Mouse (Mus musculus) cerebellum, postnatal 36 days (tissue): ENCODE data around the gene Mkrn2os.
A peak's percentile ranks its signal among the peaks of the same experiment; 100 is the strongest.
"Not testable (repeated sequence)": the region's sequence is repeated elsewhere in the genome, so short reads cannot be mapped to it uniquely, and the experiment has no call there.

Experiments
- DNase-seq, 2 experiments: peaks; one replicate each; pipeline ENCODE4 v3.0.0; 2021 to 2022; ENCODE audit warnings: mixed read lengths in 2 of 2

Mkrn2os gene

GRCm38 (mm10) chr6:115592458-115592857 lies at the start of gene Mkrn2os:
Gene Mkrn2os (minus strand): TSS chr6:115592576.
- no peak for DNase-seq

- DNase-seq = not testable (repeated sequence)
These were observed 45.8 kb upstream of the Mkrn2os start for GRCm38 (mm10) chr6:115638188-115638587.

- DNase-seq = no peak
These were observed 41.6 kb upstream of the Mkrn2os start for GRCm38 (mm10) chr6:115634015-115634414.

GRCm38 (mm10) chr6:115631056-115631795 lies 38.9 kb upstream of the Mkrn2os start:
- no peak for DNase-seq

GRCm38 (mm10) chr6:115626121-115626520 lies 33.7 kb upstream of the Mkrn2os start:
- no peak for DNase-seq

- DNase-seq = no peak
These were observed 28.6 kb upstream of the Mkrn2os start for GRCm38 (mm10) chr6:115620942-115621341.

DNA sequence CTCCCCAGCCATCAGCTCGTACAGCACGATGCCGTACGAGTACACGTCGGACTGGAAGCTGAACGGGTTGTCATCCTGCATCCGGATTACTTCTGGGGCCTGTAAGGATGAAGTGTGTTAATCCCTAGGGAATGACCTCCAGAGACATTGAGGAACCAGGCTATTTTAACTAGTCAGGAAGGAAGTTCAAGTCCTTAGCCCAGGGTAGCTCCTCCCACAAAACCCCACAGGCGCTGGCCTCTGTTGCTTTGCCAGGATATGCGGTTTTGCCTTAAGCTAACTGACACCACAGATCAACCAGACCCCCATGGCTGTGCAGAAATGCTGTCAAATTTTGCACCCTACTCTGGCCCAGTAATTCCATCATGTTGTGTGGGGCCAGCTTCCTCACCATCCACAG lies 27.4 kb upstream of the Mkrn2os start:
- no peak for DNase-seq

DNA sequence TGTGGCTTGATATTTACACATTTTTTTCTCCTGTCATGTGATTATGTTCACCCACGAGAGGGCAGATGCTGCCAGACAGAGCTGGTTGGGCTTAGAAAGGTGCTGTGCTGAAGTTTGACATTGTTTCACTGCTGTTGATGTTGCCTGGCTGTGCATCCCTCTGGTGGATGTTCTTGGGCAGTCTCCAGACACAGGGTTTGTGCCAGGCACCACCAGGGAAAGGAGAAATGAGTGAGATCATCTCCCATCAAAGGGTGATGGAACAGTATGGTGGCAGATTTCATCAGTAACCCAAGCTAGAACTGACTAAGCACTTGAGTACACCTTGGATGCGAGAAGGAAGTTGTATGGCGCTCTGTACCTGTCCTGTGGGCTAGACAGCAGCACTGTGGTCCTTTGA lies 23.6 kb upstream of the Mkrn2os start:
- DNase-seq = no peak

DNA sequence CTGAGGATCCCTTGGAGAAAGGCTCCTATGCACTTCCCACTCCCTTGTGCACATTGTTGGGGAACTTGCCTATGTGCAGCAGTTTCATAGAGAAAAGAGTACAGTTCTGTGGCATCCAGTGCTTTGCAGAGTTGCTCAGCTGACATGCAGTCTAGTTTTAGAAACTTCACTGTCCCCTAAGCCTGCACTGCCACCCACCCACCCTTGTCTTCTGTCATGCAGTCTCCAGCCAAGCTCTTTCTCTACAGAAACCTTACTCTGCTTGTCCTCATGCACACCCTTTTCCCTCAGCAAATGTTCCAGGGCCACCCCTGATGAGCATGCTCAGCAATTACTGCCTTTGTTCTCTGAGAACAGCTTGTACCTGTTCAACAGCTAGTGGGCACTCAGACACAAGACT lies 21.4 kb upstream of the Mkrn2os start:
- DNase-seq = no peak

- no peak for DNase-seq
These were observed 17.9 kb upstream of the Mkrn2os start for GRCm38 (mm10) chr6:115610301-115610700.

DNA sequence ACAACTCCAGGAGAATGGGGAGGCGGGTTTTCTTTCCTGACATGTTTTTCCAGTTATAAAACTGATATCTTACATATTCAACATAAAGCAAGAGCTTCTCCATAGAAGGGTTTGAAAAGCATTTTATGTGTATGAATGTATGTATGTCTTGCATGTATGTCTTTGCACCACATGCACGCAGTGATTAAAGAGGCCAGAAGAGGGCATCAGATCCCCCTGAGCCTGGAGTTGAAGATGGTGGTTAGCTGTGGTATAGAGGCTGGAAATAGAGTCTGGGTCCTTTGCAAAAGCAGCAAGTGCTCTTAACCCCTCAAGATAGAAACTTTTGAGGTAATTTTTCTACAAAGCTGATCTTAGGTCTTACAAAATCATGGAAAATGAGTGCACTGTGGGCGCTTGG lies 16.7 kb upstream of the Mkrn2os start:
- peak in 1 of 2 experiments; percentile 24 for DNase-seq

DNA sequence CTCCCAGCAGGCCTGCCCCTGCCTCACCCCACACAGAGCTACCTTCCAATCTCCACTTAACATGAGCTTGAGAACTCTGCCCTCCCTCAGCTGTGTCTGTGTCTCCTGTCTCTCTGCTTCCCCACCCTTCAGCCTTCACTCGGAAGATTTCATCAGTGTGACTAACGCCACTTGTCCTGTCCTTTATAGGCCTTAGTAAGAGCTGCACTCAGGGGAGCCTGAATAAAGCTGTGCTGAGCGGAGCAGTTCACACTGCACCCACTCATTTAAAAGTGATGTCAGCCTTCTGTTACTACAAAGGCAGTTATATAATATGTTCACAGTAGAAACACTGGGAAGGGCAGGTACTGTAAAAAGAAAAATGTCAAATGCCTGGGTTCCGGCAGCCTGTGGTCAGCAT lies 15.1 kb upstream of the Mkrn2os start:
- DNase-seq = peak in 1 of 2 experiments; percentile 20

DNA sequence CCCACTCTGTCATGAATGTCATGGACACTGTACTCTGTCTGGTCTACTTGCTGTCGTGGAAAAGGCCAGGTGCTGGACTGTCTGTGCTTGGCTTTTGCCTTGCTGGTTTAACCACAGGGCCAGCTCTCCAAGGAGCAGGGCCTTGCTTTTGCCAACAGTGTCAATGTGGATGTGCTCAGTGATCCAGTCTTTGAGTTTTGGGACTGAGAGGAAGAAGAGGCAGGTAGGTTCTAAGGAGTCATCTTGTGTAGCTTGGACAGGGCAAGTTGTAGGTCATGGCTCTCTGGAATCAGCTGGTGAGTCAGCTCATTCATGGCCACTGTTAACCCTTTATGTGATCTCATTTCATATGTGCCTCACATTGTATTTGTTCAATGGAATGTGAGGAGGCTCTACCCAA lies 14.1 kb upstream of the Mkrn2os start:
- DNase-seq = no peak

GRCm38 (mm10) chr6:115601715-115602523 lies 9.5 kb upstream of the Mkrn2os start, which contains the start of gene Mkrn2:
Gene Mkrn2 (plus strand): TSS chr6:115601902.
- peak; percentile 86 to 89 for DNase-seq

DNA sequence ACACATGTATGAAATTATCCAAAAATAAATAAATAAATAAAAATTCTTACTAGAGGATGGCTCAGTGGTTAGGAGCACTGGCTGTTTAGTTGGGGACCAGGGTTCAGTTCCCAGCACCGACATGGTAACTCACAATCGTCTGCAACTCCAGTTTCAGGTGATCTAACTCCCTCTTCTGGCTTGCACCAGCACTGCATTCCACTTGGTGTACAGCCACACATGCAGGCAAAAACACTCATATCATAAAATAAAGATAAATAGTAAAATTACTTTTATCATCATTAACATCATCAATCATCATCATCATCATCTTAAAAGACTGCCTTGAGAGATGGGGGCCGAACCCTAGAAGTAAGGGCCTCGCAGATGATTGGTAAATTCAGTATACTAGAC lies 8.9 kb upstream of the Mkrn2os start:
- DNase-seq = peak in 1 of 2 experiments; percentile 22

- no peak for DNase-seq
These were observed 3.3 kb upstream of the Mkrn2os start for GRCm38 (mm10) chr6:115595667-115596066.

DNA sequence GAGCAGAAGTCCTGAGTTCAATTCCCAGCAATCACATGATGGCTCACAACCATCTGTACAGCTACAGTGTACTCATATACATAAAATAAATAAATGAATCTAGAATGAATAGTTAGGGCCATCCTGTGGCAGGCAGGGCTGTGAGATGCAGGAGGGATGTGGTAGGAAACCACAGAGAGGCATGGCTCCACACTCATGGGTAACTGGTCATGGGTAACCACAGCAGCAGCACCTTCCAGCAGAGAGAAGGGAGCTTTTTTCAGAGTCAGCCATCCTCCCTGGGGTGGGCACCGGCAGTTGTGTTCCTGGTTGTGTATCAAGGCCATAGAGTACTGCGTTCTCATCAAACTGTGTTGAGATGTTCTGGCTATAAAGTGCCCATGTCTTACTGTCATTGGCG lies 2.1 kb upstream of the Mkrn2os start:
- DNase-seq = no peak

DNA sequence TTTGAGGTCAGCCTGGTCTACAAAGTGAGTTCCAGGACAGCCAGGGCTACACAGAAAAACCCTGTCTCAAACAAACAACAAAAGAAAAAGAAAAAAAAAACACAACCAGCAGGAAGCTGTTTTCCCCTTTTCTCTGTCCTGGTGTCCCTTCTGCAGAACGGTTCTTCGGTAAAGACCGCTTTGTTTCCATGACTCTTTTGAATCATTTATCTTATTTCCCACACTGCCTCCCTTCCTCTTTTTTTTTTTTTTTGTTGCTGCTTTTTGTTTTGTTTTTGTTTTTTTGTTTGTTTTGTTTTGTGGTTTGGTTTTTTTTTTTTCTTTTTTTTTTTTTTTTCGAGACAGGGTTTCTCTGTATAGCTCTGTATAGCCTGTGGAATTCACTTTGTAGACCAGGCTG lies 876 bp upstream of the Mkrn2os start:
- no peak for DNase-seq

- DNase-seq = no peak
These were observed 550 bp downstream of the Mkrn2os start for GRCm38 (mm10) chr6:115591692-115592359.

DNA sequence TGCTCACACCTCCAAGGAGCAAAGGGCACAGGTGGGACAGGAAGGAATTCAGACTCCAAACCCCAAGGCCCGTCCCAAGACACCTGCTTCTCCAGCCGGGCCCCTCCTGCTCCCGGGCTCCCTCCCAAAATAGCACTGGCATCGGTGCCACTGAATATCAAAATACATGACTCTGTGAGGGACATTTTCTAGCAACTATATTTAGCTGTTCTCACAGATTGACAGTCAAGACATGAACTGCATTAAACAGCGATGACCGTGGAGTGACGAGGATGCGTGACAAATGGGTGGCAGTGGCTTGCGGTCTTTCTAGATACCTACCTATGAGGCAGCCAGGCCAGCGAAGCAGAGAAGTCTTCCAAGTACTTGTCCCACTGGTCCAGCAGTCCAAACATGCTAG lies 6.1 kb downstream of the Mkrn2os start:
- no peak for DNase-seq

DNA sequence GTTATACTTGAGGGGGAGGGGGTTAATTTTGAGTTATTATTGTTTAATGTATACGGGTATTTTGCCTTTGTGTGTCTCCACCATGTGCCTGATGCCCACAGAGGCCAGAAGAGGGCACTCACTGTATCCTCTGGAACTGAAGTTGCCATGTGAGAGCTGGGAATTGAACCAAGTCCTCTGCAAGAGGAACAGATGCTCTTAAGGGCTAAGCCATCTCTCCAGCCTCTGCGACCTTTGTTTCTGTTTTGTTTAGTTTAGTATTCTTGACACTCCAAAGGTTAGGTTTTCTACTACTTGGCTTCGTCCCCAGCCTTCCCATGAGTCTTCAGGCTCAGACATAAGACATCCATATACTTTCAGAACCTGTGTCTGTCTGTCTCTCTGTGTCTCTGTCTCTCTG lies 8.2 kb downstream of the Mkrn2os start:
- no peak for DNase-seq

DNA sequence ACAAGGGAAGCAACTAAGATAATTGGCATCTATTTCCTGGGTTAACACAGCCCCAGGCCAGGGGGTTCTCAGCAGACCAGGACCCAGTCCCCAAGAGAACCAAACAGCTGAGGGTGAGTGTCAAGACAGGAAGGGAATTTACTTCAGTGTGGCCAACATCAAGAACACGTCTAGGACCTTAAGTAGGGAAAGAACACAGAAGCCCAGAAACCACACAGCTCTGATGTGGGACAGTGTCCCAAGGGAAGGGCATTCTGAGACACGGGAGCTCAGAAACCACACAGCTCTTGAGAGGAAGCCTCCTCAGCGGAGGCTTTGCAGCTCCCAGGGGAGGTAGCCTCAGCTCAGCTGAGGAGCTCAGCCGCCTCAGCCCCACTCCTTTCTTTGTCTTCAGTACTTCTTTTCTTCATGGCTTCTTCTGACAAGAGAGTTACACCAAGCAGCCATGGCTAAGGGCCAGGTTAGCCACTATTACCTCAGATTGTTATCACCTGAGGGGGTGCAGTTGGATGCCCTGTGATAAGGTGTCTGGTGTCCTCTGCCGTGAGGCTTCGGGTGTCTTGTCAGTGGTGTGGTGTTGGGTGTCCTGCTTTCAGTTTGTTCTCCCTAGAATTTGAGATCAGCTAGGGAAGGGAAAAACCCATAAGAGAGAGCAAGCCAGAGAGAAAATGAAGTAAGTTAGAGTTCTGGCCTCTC lies 8.8 kb downstream of the Mkrn2os start:
- no peak for DNase-seq
